Mouse (Mus musculus) limb, embryonic 14.5 days (tissue): Measurements from ENCODE around the gene Ppp1r27. TPM values are rescaled to one million over a fixed set of nuclear protein-coding genes. Genes with fewer than 3 reads are reported as not detected.

ENCODE experiments used
- ATAC-seq: fragments of 200-750 bp; cut with Nextera tagmentation; 2 replicates; pipeline ENCODE4 v1.8.0; 2017; ENCODE audit warnings: low read depth, moderate number of reproducible peaks, moderate TSS enrichment; ENCODE audit not compliant: low FRiP score
- DNase-seq: peaks from one replicate; pipeline ENCODE4 v3.0.0-alpha.2; 2015; ENCODE audit warnings: low spot score
- H3K27ac ChIP-seq: fragments of 300-500 bp; sonication (generic); replicated peaks from 2 replicates; pipeline ENCODE4 v1.5.1; 2014; ENCODE audit warnings: low read depth, mild to moderate bottlenecking, low read length, moderate library complexity, mixed read lengths
- H3K27me3 ChIP-seq: fragments of 300-500 bp; sonication (generic); 2 replicates; pipeline ENCODE4 v1.6.1; 2014; ENCODE audit warnings: low read length, mixed read lengths; ENCODE audit not compliant: control insufficient read depth, insufficient read depth
- H3K36me3 ChIP-seq: fragments of 300-500 bp; sonication (generic); 2 replicates; pipeline ENCODE4 v1.6.1; 2014; ENCODE audit warnings: mild to moderate bottlenecking, low read length, moderate library complexity, mixed read lengths; ENCODE audit not compliant: control insufficient read depth, insufficient read depth
- H3K4me1 ChIP-seq: fragments of 300-500 bp; sonication (generic); 2 replicates; pipeline ENCODE4 v1.6.1; 2014; ENCODE audit warnings: antibody characterized with exemption, low read length, mixed read lengths; ENCODE audit not compliant: control insufficient read depth, insufficient read depth
- H3K4me2 ChIP-seq: fragments of 300-500 bp; sonication (generic); replicated peaks from 2 replicates; pipeline ENCODE4 v1.6.1; 2014; ENCODE audit warnings: low read depth, mild to moderate bottlenecking, low read length, moderate library complexity; ENCODE audit not compliant: severe bottlenecking
- H3K4me3 ChIP-seq: fragments of 300-500 bp; sonication (generic); replicated peaks from 2 replicates; pipeline ENCODE4 v1.5.1; 2014; ENCODE audit warnings: low read length
- H3K9ac ChIP-seq: fragments of 300-500 bp; sonication (generic); 2 replicates; pipeline ENCODE4 v1.6.1; 2014; ENCODE audit warnings: mild to moderate bottlenecking, low read depth, low read length, moderate library complexity; ENCODE audit not compliant: severe bottlenecking
- H3K9me3 ChIP-seq: fragments of 300-500 bp; sonication (generic); 2 replicates; pipeline ENCODE4 v1.6.1; 2016; ENCODE audit warnings: low read length; ENCODE audit not compliant: control insufficient read depth
- POLR2A ChIP-seq: fragments of 200-500 bp; IDR thresholded peaks from 2 replicates; pipeline ENCODE4 v1.8.0; 2012; ENCODE audit warnings: inconsistent platforms, mild to moderate bottlenecking, moderate library complexity, borderline replicate concordance; ENCODE audit not compliant: insufficient read depth, insufficient read length; ENCODE audit errors: extremely low read depth
- WGBS: fragments of 180-500 bp; shearing (Covaris S2); extraction: QIAGEN DNeasy Blood & Tissue Kit; methylation state at CpG from one replicate; pipeline ENCODE4 v1.1.7; 2014; 5-methylcytosine and 5-hydroxymethylcytosine counted together
- polyA plus RNA-seq, 2 experiments: library from polyadenylated mRNA; depleted of rRNA in 1 of 2; stranded (reverse) in 1 of 2; unstranded in 1 of 2; fragments of >200 nt; fragmentation: Nextera tagmentation in 1 of 2; extraction: Ambion mirVana in 1 of 2; gene quantifications; 2 replicates each; pipeline versions ENCODE4 v1.2.1 to v1.2.3; 2012 to 2014

The Ppp1r27 gene
- 2.7 and 3.7 TPM in 2 replicates for polyA plus RNA-seq (2012; rRNA removed)
- 3.3 and 3.5 TPM in 2 replicates for polyA plus RNA-seq (2014; fragmentation: Nextera tagmentation; extraction: Ambion mirVana)

GRCm38 (mm10) chr11:120550810-120551440 is at the start of gene Ppp1r27:
Gene Ppp1r27, minus strand, starts transcription at chr11:120551132.
- no peak for TF ChIP-seq POLR2A
- Histone ChIP-seq H3K9ac (peak within 1 kb of the TSS; percentile 98), H3K4me2 (peak within 1 kb of the TSS; percentile 67), H3K9me3 (no peaks in the 10 kb centered on the region), H3K4me3 (peak within 1 kb of the TSS; percentile 98), H3K27ac (peak within 1 kb of the TSS; percentile 90; the same call in 1 of the 2 replicates), H3K4me1 (peaks cover 12% of the 10 kb centered on the region), H3K36me3 (no peaks in the 10 kb centered on the region), H3K27me3 (no peaks in the 10 kb centered on the region)
- ATAC-seq (no peak), DNase-seq (no peak)
- WGBS: 91% methylated on average over 28 of the region's 28 CpGs

- WGBS: 96% methylated on average over 3 of the region's 3 CpGs
- ATAC-seq (no peak), DNase-seq (no peak)
- H3K9me3 ChIP-seq: no peaks in the 10 kb centered on the region
- no peak overlapping the region for H3K4me2 ChIP-seq
- H3K27ac ChIP-seq: no peak overlapping the region
- H3K27me3 ChIP-seq: no peaks in the 10 kb centered on the region
- TF ChIP-seq POLR2A: no peak
- no peak overlapping the region for H3K4me3 ChIP-seq
- no peak overlapping the region for H3K9ac ChIP-seq
- peaks cover 62% of the 10 kb centered on the region for H3K36me3 ChIP-seq
- H3K4me1 ChIP-seq: peaks cover 13% of the 10 kb centered on the region
Measured at GRCm38 (mm10) chr11:120600716-120601115, 49.8 kb upstream of the Ppp1r27 start.

DNA sequence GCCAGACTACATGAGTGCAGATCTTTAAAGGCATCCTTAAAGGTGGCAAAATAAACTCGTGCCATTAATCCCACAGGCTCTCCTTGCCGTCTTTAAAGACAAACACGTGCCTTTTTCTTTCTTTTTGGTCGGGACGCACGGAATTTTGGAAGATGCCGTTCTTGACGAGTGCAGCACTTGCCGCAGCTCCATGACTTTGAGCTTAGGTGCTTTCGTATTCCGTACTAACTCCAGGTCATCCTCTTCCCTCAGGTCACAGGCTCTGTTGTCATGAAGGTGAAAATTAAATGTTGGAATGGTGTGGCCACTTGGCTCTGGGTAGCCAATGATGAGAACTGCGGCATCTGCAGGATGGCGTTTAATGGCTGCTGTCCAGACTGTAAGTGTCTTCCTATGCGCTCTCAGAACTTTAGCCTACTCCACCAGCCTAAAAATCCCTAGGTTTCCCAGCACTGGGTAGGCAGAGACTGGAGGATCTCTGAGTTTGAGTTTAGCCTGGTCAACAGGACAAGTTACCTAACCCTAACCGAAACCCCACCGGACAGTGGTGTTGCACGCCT is 48.1 kb upstream of the Ppp1r27 start:
- no peaks in the 10 kb centered on the region for H3K9me3 ChIP-seq
- peak overlapping the region; percentile 81; the same call in 1 of the 2 replicates for H3K27ac ChIP-seq
- H3K36me3 ChIP-seq: peaks cover 60% of the 10 kb centered on the region
- H3K4me3 ChIP-seq: peak overlapping the region; percentile 99
- H3K27me3 ChIP-seq: no peaks in the 10 kb centered on the region
- DNase-seq: no peak
- peak overlapping the region; percentile 96 for H3K4me2 ChIP-seq
- TF ChIP-seq POLR2A: no peak
- H3K4me1 ChIP-seq: peaks cover 13% of the 10 kb centered on the region
- no peak for ATAC-seq
- H3K9ac ChIP-seq: peak overlapping the region; percentile 99
- 46% methylated on average over 17 of the region's 17 CpGs for WGBS

DNA sequence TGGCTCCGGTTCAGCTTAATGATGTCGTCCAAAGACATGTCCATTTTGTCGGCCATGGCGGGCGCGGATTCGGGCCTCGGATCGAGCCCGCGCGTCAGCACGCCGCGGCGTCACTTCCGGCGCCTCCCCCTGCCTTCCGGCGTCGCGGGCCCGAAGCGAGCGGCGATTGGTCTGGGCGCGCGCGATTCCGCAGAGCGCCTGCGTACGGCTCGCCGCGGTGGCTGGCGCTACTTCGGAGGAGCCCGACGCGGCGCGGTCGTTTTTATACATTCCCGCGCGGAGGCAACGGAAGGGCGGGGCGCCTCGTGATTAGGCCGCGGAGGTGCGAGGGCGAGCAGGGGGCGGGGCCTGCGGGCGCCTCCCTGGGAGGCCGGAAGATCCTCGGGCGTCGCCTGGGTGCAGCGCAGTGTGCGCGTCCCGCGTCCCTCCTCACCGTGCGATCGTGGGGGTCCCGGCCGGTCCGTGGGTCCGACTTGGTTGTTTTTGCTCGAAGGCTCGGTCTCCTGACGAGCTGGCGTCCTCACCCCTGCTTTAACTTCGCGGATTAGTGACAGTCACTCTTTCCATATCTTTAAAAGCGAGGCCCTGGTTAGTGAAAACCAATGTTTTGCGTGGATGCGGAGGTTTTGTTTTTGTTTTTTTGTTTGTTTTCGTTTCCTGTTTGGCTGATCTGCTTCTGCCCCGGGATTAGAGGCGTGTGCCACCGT is 47.5 kb upstream of the Ppp1r27 start, which contains the start of the genes Alyref and Anapc11:
TSS of gene Alyref (minus strand) at position 83 of the 707 bp plus-strand sequence.
TSS of gene Anapc11 (plus strand) at position 139 of the 707 bp plus-strand sequence.
- H3K27me3 ChIP-seq: no peaks in the 10 kb centered on the region
- H3K36me3 ChIP-seq: peaks cover 60% of the 10 kb centered on the region
- ATAC-seq (peak; percentile 97), DNase-seq (peak; percentile 96)
- peak within 1 kb of the TSS; percentile 96 for H3K4me2 ChIP-seq
- TF ChIP-seq POLR2A: 0 out of 2 replicates have a peak, but pooled peaks have one; percentile 41
- WGBS: under 1% methylated on average over 60 of the region's 88 CpGs
- H3K27ac ChIP-seq: peak within 1 kb of the TSS; percentile 92
- H3K9ac ChIP-seq: peak within 1 kb of the TSS; percentile 99
- H3K9me3 ChIP-seq: no peaks in the 10 kb centered on the region
- peak within 1 kb of the TSS; percentile 99 for H3K4me3 ChIP-seq
- peaks cover 13% of the 10 kb centered on the region for H3K4me1 ChIP-seq
